Mouse (Mus musculus) heart, embryonic 16.5 days (tissue): ENCODE data around the gene Smtn. TPM values are rescaled to one million over a fixed set of nuclear protein-coding genes. Genes with fewer than 3 reads are reported as not detected.

ENCODE experiments used
- ATAC-seq: fragments of 200-750 bp; cut with Nextera tagmentation; replicated peaks from 2 replicates; pipeline ENCODE4 v1.8.0; 2017; ENCODE audit warnings: moderate number of reproducible peaks; ENCODE audit not compliant: insufficient read depth, low FRiP score; ENCODE audit errors: extremely low read depth
- H3K27ac ChIP-seq: fragments of 300-500 bp; sonication (generic); 2 replicates; pipeline ENCODE4 v1.5.1; 2014; ENCODE audit warnings: mild to moderate bottlenecking, low read length, control low read depth, moderate library complexity
- H3K27me3 ChIP-seq: fragments of 300-500 bp; sonication (generic); 2 replicates; pipeline ENCODE4 v1.6.1; 2014; ENCODE audit warnings: low read length, mixed read lengths; ENCODE audit not compliant: control insufficient read depth, insufficient read depth
- H3K36me3 ChIP-seq: fragments of 300-500 bp; sonication (generic); 2 replicates; pipeline ENCODE4 v1.6.1; 2014; ENCODE audit not compliant: control insufficient read depth, insufficient read depth
- H3K4me1 ChIP-seq: fragments of 300-500 bp; sonication (generic); 2 replicates; pipeline ENCODE4 v1.6.1; 2014; ENCODE audit warnings: low read length, mixed read lengths; ENCODE audit not compliant: control insufficient read depth, insufficient read depth
- H3K4me2 ChIP-seq: fragments of 300-500 bp; sonication (generic); 2 replicates; pipeline ENCODE4 v1.6.1; 2014; ENCODE audit warnings: low read depth, mild to moderate bottlenecking, control low read depth, low read length
- H3K4me3 ChIP-seq: fragments of 300-500 bp; sonication (generic); 2 replicates; pipeline ENCODE4 v1.5.1; 2014; ENCODE audit warnings: mild to moderate bottlenecking, control low read depth, low read length
- H3K9ac ChIP-seq: fragments of 300-500 bp; sonication (generic); 2 replicates; pipeline ENCODE4 v1.6.1; 2014; ENCODE audit warnings: low read length, control low read depth
- H3K9me3 ChIP-seq: fragments of 300-500 bp; sonication (generic); replicated peaks from 2 replicates; pipeline ENCODE4 v1.6.1; 2016; ENCODE audit warnings: low read length; ENCODE audit not compliant: control insufficient read depth
- WGBS: fragments of 180-500 bp; shearing (Covaris S2); extraction: QIAGEN DNeasy Blood & Tissue Kit; methylation state at CpG from one replicate; pipeline ENCODE4 v1.1.7; 2014; 5-methylcytosine and 5-hydroxymethylcytosine counted together
- polyA plus RNA-seq: library from polyadenylated mRNA; unstranded; fragments of >200 nt; fragmentation: Nextera tagmentation; extraction: Ambion mirVana; gene quantifications from 2 replicates; pipeline ENCODE4 v1.2.1, GENCODE M21; 2015

The Smtn gene
- polyA plus RNA-seq, 1 experiment from 2014 or later, result 93.9 TPM

DNA sequence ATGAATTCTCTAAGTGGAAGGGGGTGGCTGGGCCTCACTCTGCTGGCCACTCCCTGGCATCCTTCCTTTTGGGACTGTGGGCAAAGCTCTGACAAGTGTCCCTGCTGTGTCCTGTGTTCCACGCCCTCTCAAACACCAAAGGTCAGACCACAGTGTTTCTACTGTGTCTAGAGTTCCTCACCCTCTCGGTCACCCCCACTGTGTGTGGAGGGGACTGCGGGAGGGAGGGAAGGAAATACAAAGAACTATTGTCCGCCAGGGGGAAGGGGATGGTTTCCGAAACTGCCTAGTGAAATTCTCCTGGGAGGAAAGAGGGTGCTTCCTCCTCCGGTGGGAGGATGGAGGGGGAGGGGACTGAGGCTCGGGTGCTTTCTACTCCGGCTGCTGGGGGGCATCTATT lies 5.5 kb downstream of the Smtn start:
- H3K4me1 ChIP-seq, result peaks cover 36% of the 10 kb centered on the region
- H3K27me3 ChIP-seq, result no peaks in the 10 kb centered on the region
- peak overlapping the region; percentile 83; the same call in 1 of the 2 replicates for H3K4me3 ChIP-seq
- H3K36me3 ChIP-seq, result peaks cover 38% of the 10 kb centered on the region
- H3K4me2 ChIP-seq, result peak overlapping the region; percentile 70
- peak overlapping the region; percentile 95 for H3K27ac ChIP-seq
- no peaks in the 10 kb centered on the region for H3K9me3 ChIP-seq
- ATAC-seq, result peak; percentile 1; the same call in 1 of the 2 replicates
- WGBS, result 17% methylated on average over 8 of the region's 8 CpGs
- peak overlapping the region; percentile 54 for H3K9ac ChIP-seq

DNA sequence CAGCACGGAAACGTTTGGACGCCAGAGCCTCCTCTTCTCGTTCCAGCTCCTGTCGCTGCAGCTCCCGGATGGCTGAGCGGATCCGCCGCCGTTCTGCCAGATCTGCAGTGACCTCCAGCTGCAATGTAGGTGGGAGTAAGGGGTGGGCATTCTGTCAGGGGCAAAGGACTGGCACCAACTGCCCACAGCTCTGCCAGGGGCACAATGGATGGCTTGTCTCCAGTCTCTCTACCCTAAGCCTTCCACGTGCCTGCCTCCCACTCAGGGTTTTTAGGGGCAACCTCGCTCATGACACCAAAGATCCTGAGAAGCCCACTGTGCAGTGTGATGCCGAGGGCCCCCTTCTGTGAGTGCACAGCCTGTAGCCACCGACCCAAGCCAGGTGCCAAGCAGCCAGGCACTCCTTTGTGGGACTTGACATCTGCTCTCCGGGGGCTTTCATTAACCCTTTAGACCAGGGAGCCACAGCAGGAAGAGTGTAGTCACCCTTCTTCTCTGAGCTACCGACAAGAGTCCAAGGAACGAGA lies 6.9 kb downstream of the Smtn start:
- Histone ChIP-seq H3K4me1 (peaks cover 31% of the 10 kb centered on the region), H3K9me3 (no peaks in the 10 kb centered on the region), H3K4me2 (no peak overlapping the region), H3K36me3 (peaks cover 46% of the 10 kb centered on the region), H3K27ac (no peak overlapping the region), H3K9ac (no peak overlapping the region), H3K4me3 (no peak overlapping the region), H3K27me3 (no peaks in the 10 kb centered on the region)
- no peak for ATAC-seq
- 87% methylated on average over 17 of the region's 17 CpGs for WGBS

DNA sequence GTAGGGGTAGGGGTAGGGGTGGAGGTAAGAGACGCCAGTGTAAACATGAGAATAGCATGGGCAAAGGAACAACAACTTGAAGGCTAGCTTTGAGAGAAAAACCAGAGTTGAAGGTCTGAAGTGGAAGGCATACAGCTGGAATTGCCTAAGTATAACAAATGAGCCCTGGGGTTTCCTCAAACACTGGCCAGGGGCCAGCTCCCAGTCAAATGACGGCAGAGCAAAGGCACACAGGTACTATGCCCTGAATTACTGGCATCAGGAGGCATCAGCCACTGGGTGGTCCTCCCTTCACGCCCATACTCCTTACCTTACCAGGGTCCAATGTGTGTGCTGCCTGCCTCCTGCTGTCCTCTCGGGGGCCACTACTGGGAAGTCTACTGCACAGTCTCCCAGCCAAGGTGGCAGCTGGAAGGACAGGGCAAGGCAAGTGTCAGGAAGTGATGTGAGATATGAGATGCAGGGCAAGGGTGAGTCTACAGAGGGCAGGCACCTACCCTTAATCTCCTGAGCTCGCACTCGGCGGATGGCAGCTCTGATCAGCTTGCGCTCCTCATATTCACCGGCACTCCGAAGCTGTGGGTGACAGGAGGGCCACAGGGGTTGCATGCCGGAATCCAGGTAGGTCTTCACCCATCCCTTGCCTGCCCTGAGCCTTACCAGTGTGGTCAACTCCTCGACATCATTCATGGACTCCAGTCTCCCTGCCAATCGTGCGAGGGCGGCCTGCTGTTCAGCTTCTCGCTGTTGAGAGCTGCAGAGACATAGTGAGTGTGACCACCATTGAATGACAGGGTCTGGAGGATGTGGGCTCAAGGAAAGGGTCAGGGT lies 8.1 kb downstream of the Smtn start:
- no peaks in the 10 kb centered on the region for H3K9me3 ChIP-seq
- 86% methylated on average over 16 of the region's 16 CpGs for whole genome bisulfite sequencing
- ATAC-seq, result no peak
- H3K9ac ChIP-seq, result no peak overlapping the region
- peaks cover 29% of the 10 kb centered on the region for H3K4me1 ChIP-seq
- peaks cover 52% of the 10 kb centered on the region for H3K36me3 ChIP-seq
- H3K27ac ChIP-seq, result no peak overlapping the region
- no peak overlapping the region for H3K4me3 ChIP-seq
- no peak overlapping the region for H3K4me2 ChIP-seq
- H3K27me3 ChIP-seq, result no peaks in the 10 kb centered on the region

DNA sequence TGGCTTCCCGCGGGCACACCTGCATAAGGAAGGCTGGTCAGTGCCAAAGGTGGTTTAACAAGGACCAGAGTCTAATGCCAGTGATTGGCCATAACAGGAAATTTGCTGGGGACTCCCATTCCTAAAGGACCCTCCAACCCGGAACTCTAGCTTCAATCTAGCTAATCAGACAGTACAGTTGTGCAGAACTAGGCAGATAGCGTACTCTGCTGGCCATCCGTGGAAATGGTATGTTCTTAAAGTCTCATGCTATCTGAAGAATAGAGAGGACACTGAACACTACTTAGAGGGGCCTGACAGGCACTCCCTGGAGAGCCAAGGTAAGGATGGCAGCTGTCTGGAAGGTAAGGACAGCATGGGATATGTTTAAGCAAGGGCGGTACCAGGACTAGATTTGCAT lies 8.8 kb downstream of the Smtn start:
- Histone ChIP-seq H3K4me1 (peaks cover 29% of the 10 kb centered on the region), H3K4me3 (no peak overlapping the region), H3K9me3 (no peaks in the 10 kb centered on the region), H3K9ac (no peak overlapping the region), H3K4me2 (no peak overlapping the region), H3K36me3 (peaks cover 57% of the 10 kb centered on the region), H3K27me3 (no peaks in the 10 kb centered on the region), H3K27ac (no peak overlapping the region)
- no peak for ATAC-seq
- 81% methylated on average over 6 of the region's 6 CpGs for WGBS

DNA sequence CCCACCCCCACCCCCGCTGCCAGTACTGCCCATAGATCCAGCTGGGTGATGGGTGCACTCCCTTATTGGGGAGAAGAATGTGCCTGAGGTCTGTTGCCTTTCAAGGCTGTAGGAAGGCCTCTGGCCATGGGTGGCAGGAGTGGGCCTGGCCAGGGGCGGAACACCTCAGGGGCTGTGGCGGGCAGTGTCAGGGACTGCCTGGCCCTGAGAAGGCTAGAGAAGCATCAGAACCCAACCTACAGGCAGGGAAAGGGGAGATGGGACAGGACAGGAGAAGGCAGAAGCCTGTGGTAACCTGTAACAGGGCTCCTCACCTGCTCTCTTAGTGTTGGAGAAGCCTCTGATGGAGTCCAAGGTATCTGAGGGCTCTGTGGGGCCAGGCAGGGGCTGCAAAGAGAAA lies 9.7 kb downstream of the Smtn start:
- Histone ChIP-seq H3K9ac (no peak overlapping the region), H3K4me1 (peaks cover 27% of the 10 kb centered on the region), H3K4me2 (no peak overlapping the region), H3K9me3 (no peaks in the 10 kb centered on the region), H3K27ac (no peak overlapping the region), H3K27me3 (no peaks in the 10 kb centered on the region), H3K4me3 (no peak overlapping the region), H3K36me3 (peaks cover 65% of the 10 kb centered on the region)
- no peak for ATAC-seq
- 88% methylated on average over 3 of the region's 3 CpGs for WGBS

DNA sequence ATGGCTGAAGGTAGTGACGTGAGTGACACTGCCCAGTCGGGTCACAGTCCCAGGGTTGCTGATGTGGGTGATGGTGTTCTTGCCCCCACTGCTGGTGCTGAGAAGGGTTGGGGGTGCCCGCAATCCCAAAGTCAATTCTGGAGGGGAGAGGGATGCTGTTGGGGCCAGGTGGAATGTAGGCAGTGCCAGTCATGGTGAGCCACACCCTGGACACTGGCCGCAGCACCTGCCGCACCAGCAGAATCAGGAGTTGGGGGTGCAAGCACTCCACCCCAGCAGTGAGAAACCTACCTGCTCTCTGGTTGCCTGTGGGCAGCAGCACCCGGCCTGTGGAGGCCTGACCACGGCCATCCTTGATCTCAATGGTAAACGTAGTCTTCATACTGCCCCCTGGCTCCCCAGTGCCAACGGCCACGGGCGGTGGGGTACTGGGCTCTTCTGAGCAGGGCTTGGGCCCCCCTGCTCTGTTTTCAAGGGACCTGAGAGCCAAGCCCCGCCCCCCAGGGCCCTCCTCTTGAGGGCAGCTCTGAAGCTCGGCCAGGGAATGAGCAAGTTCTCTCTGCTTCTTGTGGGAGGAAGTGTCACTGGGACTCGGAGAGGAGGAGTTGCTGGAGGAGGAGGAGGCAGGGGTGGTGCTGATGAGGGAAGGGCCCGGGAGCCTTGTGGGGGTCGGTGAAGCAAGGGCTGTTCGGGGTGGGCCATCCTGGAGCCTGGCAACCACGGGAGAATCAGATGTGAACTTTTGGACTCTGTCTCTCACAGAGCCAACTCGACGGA lies 10.7 kb downstream of the Smtn start:
- H3K4me3 ChIP-seq, result no peak overlapping the region
- 78% methylated on average over 20 of the region's 20 CpGs for WGBS
- H3K27me3 ChIP-seq, result no peaks in the 10 kb centered on the region
- no peak overlapping the region for H3K27ac ChIP-seq
- H3K9me3 ChIP-seq, result no peaks in the 10 kb centered on the region
- H3K4me2 ChIP-seq, result no peak overlapping the region
- no peak for ATAC-seq
- H3K9ac ChIP-seq, result no peak overlapping the region
- peaks cover 22% of the 10 kb centered on the region for H3K4me1 ChIP-seq
- H3K36me3 ChIP-seq, result peaks cover 71% of the 10 kb centered on the region

DNA sequence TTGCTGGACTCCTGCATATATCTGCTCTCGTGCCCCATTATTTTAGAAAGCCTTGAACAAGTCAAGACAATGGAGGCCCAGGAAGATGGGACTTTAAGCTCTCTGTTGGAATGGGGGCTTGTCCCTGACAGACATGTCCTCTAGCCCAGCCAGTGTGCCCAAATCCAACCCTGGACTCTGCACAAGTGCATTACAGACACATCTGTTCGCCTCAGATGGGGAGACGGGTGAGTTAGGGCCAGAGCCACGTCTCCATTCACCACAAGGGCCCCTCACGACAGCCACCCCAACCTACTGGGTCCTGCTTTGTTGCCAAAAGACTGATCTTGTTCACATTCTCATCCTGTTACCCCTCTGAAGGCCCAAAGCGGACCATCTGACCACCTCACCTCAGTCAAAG lies 12.2 kb downstream of the Smtn start:
- H3K4me1 ChIP-seq, result peaks cover 19% of the 10 kb centered on the region
- H3K36me3 ChIP-seq, result peaks cover 71% of the 10 kb centered on the region
- H3K4me2 ChIP-seq, result no peak overlapping the region
- peak overlapping the region; percentile 72 for H3K9ac ChIP-seq
- WGBS, result 91% methylated on average over 6 of the region's 6 CpGs
- no peaks in the 10 kb centered on the region for H3K9me3 ChIP-seq
- no peaks in the 10 kb centered on the region for H3K27me3 ChIP-seq
- peak overlapping the region; percentile 63 for H3K27ac ChIP-seq
- no peak overlapping the region for H3K4me3 ChIP-seq
- ATAC-seq, result no peak

DNA sequence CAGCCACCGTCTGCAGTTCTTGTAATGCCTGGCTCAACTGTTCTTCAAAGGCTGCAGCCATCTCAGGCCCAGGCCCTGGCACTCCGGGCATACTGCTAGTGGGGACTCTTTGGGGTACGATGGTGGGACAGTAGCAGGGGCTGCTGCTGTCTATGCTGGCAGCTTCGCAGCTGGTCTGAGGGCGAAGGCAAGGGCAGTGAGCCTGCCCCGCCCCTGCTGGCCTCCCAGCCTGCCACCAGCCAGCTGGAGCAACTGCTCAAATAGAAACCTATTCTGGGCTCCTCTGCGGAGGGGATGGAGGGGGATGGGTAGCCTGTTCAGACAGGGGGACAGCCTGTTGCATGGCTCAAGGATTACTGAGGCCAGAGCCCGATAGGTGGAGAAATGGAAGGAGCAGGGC lies 12.6 kb downstream of the Smtn start:
- no peaks in the 10 kb centered on the region for H3K27me3 ChIP-seq
- peak; percentile 82 for ATAC-seq
- H3K4me3 ChIP-seq, result peak overlapping the region; percentile 24
- 54% methylated on average over 8 of the region's 8 CpGs for WGBS
- peak overlapping the region; percentile 85 for H3K27ac ChIP-seq
- H3K4me1 ChIP-seq, result peaks cover 19% of the 10 kb centered on the region
- H3K36me3 ChIP-seq, result peaks cover 69% of the 10 kb centered on the region
- no peaks in the 10 kb centered on the region for H3K9me3 ChIP-seq
- H3K9ac ChIP-seq, result peak overlapping the region; percentile 72
- peak overlapping the region; percentile 57 for H3K4me2 ChIP-seq
